ENCODE assay signal across 7 mouse cellular contexts in genomic region chr12:54834925-54835447, GRCm38 (mm10). TPM values are rescaled to one million over a fixed set of nuclear protein-coding genes. Genes with fewer than 3 reads are reported as not detected.
DNase-seq lines count a peak whose midpoint lies in the region; ATAC-seq lines count a peak whose summit lies in the region.

No protein-coding gene starts in this region.

- DNase-seq in embryo, embryonic 11 days = peak; percentile 89
- DNase-seq in gastrocnemius, postnatal 4 days (ENCODE audit: low spot score in 2 of 2) = peak; percentile 77 to 89
- DNase-seq in left cerebral cortex, postnatal 10 days (ENCODE audit: extremely low spot score in 1 of 2, low spot score in 2 of 2) = peak; percentile 39 to 90
- peak; percentile 47 to 56 for DNase-seq in right cerebral cortex, postnatal 36 days (ENCODE audit: low spot score in 2 of 2)

- H3K9me3 ChIP-seq in intestine, embryonic 15.5 days = no peaks in the 10 kb centered on the region
- H3K9me3 ChIP-seq in megakaryocyte, embryonic 14.5 days = no peaks in the 10 kb centered on the region

- no peaks in the 10 kb centered on the region for H3K27me3 ChIP-seq in intestine, embryonic 15.5 days (replicated peaks)
- no peaks in the 10 kb centered on the region for H3K27me3 ChIP-seq in megakaryocyte, embryonic 14.5 days (replicated peaks)

- H3K4me3 ChIP-seq in intestine, embryonic 15.5 days (replicated peaks) = peak overlapping the region; percentile 32
- peak overlapping the region; percentile 90 for H3K4me3 ChIP-seq in megakaryocyte, embryonic 14.5 days (replicated peaks)

- H3K36me3 ChIP-seq in intestine, embryonic 15.5 days = no peaks in the 10 kb centered on the region
- H3K36me3 ChIP-seq in megakaryocyte, embryonic 14.5 days (replicated peaks; ENCODE audit: low read length) = no peaks in the 10 kb centered on the region

- 0 out of 2 replicates have a peak overlapping the region, but pooled peaks have one; percentile 8 for H3K9ac ChIP-seq in intestine, embryonic 15.5 days

- 6% methylated on average over 11 of the region's 11 CpGs for WGBS in intestine, embryonic 15.5 days

- intact Hi-C loops in left cerebral cortex, postnatal 10 days (cut with DNase I) = no loop called here

- peak overlapping the region; percentile 52 for H3K27ac ChIP-seq in intestine, embryonic 15.5 days

- peak; percentile 40 for ATAC-seq in activated CD4-positive, CD25-positive, alpha-beta regulatory T cell, adult 4 months
- ATAC-seq in intestine, embryonic 15.5 days = peak; percentile 87

- H3K4me1 ChIP-seq in intestine, embryonic 15.5 days (replicated peaks) = peaks cover 12% of the 10 kb centered on the region
- peaks cover 39% of the 10 kb centered on the region for H3K4me1 ChIP-seq in megakaryocyte, embryonic 14.5 days

- peak overlapping the region; percentile 56 for H3K4me2 ChIP-seq in intestine, embryonic 15.5 days (replicated peaks)

RNA-seq across cellular contexts. Expression of gene Cfl2, which starts 27.7 kb away (rescaled TPM):
- 10 to 100 TPM; 26.5 to 30.6 TPM for polyA plus RNA-seq in activated CD4-positive, CD25-positive, alpha-beta regulatory T cell, adult 4 months (2017; shearing (Covaris generic))
- 100 to 1,000 TPM; 825 to 895 TPM for total RNA-seq in gastrocnemius, postnatal 4 days (2021)
- polyA plus RNA-seq in intestine, embryonic 15.5 days (2015; fragmentation: Nextera tagmentation; extraction: Ambion mirVana) = 157 and 174 TPM in 2 replicates
- total RNA-seq in left cerebral cortex, postnatal 10 days (2021) = 100 to 1,000 TPM; 191 to 195 TPM
- 2.3 TPM in 1 of 2 replicates, not detected in the other for polyA plus RNA-seq in megakaryocyte, embryonic 14.5 days (2012; ENCODE audit: insufficient read depth, low replicate concordance)

RNA-seq across cellular contexts. Expression of gene Snx6, which starts 39.5 kb away (rescaled TPM):
- polyA plus RNA-seq in activated CD4-positive, CD25-positive, alpha-beta regulatory T cell, adult 4 months (2017; shearing (Covaris generic)) = 100 to 1,000 TPM; 128 to 153 TPM
- 10 to 100 TPM; 55.1 to 61.0 TPM for total RNA-seq in gastrocnemius, postnatal 4 days (2021)
- 153 and 201 TPM in 2 replicates for polyA plus RNA-seq in intestine, embryonic 15.5 days (2015; fragmentation: Nextera tagmentation; extraction: Ambion mirVana)
- total RNA-seq in left cerebral cortex, postnatal 10 days (2021) = 10 to 100 TPM; 49.7 to 50.9 TPM
- 10.1 and 27.0 TPM in 2 replicates for polyA plus RNA-seq in megakaryocyte, embryonic 14.5 days (2012; ENCODE audit: insufficient read depth, low replicate concordance)

Comparison
In these comparisons a context has a peak if more than half of its experiments do, and no peak if none do; other contexts are left out.
1. Peak in every context shown above with its lines: DNase-seq, ATAC-seq, H3K4me3 ChIP-seq and H3K27ac ChIP-seq.